Mouse (Mus musculus): ENCODE measurements around the gene Pak1.
A peak's percentile ranks its signal among the peaks of the same experiment; 100 is the strongest.

The Pak1 gene

DNA sequence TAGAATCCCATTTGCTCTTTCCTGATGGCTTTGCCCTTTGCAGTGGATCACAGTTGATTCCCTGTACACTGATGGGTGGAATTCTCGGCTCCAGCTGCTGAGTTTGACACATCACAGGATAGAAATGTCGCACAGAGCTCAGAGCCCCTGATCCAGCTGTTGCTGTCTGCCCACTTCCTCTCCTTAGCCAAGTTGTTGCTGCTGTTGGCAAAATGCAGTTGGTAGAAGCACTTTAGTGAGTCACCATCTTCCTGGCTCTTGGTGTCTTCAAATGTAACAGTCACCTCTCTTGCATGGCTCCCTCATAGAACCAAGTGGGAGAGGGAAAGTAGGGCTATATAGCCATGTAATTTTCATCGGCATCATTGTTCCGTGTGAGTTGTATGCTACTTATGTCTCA lies 11.2 kb upstream of the Pak1 start:
- DNase-seq (ENCODE audit: low spot score) = no peak

DNA sequence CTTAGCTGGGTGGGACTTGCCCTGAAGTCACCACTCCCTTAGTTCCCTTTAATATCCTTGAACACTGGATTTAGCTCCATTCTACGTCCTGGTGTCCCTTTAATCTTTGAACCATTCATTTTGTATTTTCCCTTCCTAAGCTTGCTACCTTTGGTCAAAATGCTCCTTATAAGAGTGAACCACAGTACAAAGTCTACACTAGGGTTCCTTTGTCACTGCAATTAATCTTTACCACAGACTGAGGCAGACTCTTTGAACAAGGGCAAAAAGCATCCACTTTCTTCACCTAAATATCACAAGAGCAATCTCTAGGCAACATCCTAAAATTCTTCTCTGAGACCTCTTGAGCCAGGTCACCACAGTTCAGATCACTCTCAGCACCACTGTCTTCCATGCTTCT lies 8.1 kb upstream of the Pak1 start:
- no peak for DNase-seq (ENCODE audit: low spot score)

DNA sequence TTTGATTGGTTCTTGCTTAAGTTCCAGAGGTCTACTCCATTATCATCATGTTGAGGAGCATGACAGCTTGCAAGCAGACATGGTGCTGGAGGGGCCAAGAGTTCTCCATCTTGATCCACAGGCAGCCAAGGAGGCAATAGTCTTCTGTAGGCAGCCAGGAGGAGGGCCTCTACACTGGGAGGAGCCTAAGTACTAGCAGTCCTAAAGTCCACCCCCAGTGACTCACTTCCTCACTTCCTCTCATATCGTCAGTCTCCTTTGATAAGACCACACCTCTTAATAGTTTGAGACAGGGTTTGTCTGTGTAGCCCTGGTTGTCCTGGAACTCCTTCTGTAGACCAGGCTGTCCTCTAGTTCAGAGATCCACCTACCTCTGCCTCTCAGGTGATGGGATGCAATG lies 7.5 kb upstream of the Pak1 start:
- DNase-seq (ENCODE audit: low spot score) = no peak

- no peak for DNase-seq (ENCODE audit: low spot score)
Observed at GRCm38 (mm10) chr7:97781496-97781895, 6.8 kb upstream of the Pak1 start.

DNA sequence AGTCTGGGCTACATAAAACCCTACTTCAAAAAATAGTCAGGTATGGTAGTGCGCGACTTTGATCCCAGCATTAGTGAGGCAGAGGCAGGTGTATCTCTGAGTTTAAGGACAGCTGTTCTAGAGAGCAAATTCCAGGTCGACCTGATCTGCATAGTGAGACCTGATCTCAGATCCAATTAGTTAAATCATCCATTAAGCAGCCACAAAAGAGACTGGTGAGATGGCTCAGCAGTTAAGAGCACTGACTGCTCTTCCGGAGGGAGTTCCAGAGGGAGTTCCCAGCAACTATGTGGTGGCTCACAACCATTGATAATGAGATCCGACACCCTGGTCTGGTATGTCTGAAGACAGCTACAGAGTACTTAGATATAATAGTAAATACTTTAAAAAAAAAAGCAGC lies 4.8 kb upstream of the Pak1 start:
- no peak for DNase-seq (ENCODE audit: low spot score)

DNA sequence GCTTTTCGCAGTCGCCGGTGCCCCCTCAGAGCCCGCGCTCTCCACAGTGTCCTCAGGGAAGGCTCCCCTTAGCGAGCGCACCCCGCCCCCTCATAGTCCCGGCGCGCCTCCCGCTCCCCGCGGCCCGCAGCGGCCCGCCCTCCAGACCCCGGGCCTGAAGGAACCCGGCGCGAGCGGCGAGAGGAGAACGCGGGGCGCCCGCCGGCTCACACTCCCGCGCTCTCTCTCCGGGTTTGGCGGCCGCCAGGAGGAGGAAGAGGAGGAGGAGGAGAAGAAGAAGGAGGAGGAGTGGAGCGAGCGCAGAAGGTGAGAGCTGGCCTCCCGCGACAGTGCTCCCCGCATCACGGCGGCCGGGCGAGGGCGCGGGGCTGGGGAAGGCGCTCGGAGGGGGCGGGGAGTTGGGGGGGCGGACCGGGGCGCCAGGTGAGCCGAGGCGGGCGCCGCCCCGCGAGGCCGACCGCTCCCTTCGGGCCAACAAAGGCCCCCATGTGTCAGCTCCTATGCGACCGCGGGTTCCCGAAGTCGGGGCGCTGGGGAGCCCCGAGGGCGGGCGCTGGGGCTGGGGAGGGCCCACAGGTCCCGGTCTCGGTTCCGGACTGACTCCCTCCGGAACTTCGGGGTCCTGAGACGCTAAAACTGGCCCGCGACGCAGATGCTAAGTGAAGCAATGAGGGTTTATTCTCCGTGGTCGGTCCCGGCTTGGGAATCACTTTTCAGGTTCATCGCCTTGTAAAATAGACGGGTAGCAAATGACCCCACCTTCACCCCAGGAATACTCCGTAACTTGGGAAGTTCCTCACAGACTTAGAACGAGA lies 535 bp downstream of the Pak1 start:
- no peak for DNase-seq (ENCODE audit: low spot score)

GRCm38 (mm10) chr7:97790272-97790671 lies 1.9 kb downstream of the Pak1 start:
- DNase-seq (ENCODE audit: low spot score) = no peak

- no peak for DNase-seq (ENCODE audit: low spot score)
Observed at GRCm38 (mm10) chr7:97792324-97792723, 4.0 kb downstream of the Pak1 start.

- no peak for DNase-seq (ENCODE audit: low spot score)
Observed at GRCm38 (mm10) chr7:97803116-97803515, 14.8 kb downstream of the Pak1 start.

GRCm38 (mm10) chr7:97804245-97805066 lies 16.1 kb downstream of the Pak1 start:
- DNase-seq (ENCODE audit: low spot score) = no peak

GRCm38 (mm10) chr7:97805067-97805365 lies 16.7 kb downstream of the Pak1 start:
- DNase-seq (ENCODE audit: low spot score) = no peak

DNA sequence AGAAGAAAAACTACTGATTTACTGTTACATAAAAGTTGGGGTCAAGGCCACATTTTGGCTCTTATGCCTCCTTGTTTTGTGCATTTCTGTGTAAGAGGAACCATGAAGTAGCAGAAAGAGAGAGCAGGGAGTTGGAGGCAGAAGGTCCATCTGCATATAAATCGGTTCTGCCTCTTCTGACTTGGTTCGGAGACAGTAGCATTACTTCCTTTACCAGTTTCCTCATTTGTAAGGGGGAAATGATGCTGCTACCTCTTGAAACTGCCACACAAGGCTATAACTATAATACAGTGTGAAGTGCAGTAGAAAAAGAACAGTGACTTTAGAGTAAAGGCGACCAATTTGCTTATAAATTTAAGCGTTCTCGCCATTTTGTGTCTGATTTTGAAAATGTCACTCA lies 21.0 kb downstream of the Pak1 start:
- no peak for DNase-seq (ENCODE audit: low spot score)

DNA sequence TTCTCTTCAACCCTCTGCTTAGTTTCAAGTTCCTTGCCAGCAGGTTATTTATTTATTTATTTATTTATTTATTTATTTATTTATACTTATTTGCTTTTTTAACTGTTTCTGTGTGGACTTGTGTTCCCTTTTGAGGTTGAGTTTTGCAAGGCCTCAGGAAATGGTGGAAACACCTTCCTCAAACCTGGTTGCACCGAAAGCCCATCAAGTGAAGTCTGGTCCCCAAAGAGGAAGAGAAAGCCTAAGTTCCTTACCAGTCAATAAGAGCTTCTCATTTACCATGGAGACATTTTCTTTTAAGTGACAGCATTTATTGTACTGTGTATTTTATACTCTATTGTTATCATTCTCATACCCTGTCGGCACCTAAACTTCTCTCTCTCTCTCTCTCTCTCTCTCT lies 33.5 kb downstream of the Pak1 start:
- DNase-seq (ENCODE audit: low spot score) = no peak

GRCm38 (mm10) chr7:97829091-97829490 lies 40.8 kb downstream of the Pak1 start:
- no peak for DNase-seq (ENCODE audit: low spot score)

- DNase-seq (ENCODE audit: low spot score) = no peak
Observed at GRCm38 (mm10) chr7:97830739-97831138, 42.4 kb downstream of the Pak1 start.

DNA sequence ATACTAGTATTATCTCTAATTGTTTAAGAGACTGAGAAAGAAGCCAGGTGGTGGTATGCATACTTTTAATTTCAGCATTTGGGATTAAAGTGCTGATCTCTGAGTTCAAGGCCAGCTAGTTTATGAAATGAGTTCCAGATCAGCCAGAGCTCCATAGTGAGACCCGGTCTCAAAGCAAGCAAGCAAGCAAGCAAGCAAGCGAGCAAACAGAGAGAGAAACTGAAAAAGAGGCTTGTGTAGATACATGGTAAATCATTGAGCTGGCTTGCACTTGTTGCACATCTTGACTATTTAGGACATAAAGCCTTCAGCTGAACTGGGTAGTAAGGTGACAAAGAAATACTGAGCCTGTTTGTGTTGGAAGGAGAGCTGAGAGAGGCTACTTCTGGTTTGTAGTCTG lies 44.6 kb downstream of the Pak1 start:
- no peak for DNase-seq (ENCODE audit: low spot score)

DNA sequence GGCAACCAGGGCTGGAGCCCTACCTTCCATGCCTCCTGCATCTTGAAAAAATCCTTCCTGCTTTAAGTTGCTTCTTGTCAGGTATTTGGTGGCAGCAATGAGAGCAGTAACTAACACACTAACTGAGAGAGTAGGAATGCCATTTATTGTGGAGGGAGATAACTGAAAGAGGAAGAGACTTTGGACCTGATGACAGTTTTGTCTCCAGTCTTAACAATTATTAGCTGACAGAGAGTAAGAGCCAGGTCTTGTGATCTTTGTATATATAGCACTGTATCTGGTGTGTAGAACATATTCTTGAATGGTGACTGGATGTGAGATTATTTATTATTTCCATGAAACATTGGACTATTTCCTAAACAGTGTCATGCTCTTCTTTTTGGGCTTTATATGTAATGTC lies 50.2 kb downstream of the Pak1 start:
- DNase-seq (ENCODE audit: low spot score) = no peak

- DNase-seq (ENCODE audit: low spot score) = no peak
Observed at GRCm38 (mm10) chr7:97841311-97841710, 53.0 kb downstream of the Pak1 start.

DNA sequence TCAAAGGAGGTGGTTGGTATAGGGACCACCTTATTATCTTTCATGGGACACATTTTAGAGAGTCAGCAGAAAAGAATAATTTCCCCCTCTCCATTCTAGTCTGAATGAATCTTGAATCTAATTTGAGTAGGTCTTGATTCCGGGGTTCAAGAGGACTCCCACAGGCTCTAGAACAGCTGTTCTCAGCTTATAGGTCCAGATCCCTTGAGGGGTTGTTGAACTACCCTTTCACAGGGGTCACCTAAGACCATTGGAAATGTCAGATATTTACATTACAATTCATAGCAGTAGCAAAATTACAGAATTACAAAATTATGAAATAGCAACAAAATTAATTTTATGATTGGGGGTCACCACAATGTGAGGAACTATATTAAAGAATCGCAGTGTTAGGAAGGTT lies 54.0 kb downstream of the Pak1 start:
- DNase-seq (ENCODE audit: low spot score) = no peak

DNA sequence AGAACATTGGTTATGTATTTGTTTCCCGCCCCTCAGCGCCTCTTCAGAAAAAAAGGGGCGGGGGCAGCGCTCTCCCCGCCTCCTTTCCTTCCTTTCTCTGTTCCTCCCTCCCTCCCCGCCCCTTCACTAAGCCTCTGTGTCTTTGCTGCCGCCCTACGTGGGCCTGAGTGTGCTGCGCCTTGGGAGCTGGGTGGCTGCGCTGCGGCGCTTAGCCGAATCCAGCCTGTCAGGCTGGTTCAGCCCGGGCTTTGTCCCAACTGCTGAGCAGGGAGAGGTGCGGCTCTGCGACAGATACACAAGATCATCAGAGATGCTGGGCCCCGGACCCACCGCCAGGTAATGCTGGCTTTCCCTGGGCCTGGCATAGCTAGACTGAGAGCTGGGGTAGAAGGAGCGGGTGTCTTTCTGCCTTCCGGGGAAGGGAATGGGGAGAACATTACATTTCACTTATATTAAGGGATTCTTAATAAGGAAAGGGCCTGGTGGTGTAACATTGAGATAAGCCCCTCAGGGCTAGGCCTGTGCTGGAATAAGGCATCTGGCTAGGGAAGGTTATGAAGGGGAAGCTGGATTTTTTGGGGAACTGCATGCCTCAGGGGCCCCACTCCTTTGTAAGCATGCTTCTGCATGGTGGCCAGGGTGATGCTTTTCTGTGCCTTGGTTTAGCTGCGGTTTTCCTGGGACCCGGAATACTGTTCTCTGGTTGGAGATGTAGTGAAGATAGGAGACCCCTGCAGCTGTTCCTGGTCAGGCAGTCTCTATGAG lies 54.6 kb downstream of the Pak1 start:
- DNase-seq (ENCODE audit: low spot score) = peak; percentile 53

GRCm38 (mm10) chr7:97844419-97844818 lies 56.1 kb downstream of the Pak1 start:
- no peak for DNase-seq (ENCODE audit: low spot score)

DNA sequence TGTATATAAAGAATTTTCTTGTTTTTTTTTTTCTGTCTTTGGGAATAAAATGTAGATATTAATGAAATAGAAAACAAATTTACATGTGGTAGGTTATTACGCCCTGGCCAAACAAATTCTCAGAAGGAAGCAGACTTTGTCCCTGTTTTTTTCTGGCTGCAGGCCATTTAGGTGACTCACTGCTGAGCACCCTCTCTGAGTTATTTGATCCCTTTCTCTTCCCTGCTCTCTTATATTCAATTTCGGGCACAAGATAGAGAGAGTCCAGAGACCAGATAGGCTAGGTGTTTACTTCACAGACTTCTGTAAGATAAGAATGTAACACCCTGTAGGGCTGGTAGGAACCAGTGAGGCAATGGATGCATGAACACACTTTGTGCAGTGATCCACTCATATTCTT lies 57.2 kb downstream of the Pak1 start:
- no peak for DNase-seq (ENCODE audit: low spot score)

GRCm38 (mm10) chr7:97846539-97846938 lies 58.2 kb downstream of the Pak1 start:
- no peak for DNase-seq (ENCODE audit: low spot score)

All from testis, postnatal 14 days (tissue).